Mouse (Mus musculus): ENCODE results near the gene Vamp2.

GRCm38 (mm10) chr11:69061255-69061912 lies 26.9 kb upstream of the Vamp2 start:
- TF ChIP-seq CTCF (IDR thresholded peaks at IDR 0.05; ENCODE audit: low read depth, low read length) (no peak), POLR2A (IDR thresholded peaks at IDR 0.05; ENCODE audit: extremely low read depth, insufficient read depth, low read length) (no peak)

Data from liver, adult 2 months (tissue).